Mouse (Mus musculus) erythroblast, embryonic 14.5 days (primary cell): Measurements from ENCODE around the gene Gzmm.
"Not testable (repeated sequence)": the region's sequence is repeated elsewhere in the genome, so short reads cannot be mapped to it uniquely, and the experiment has no call there.

ENCODE experiments used
- GATA1 ChIP-seq: IDR thresholded peaks from 2 replicates; pipeline ENCODE4 v1.6.1; 2012; ENCODE audit warnings: low read length, inconsistent platforms, mixed read lengths
- TAL1 ChIP-seq: IDR thresholded peaks from 3 replicates; pipeline ENCODE4 v1.6.1; 2012; ENCODE audit warnings: low read length, inconsistent platforms, mixed read lengths

- TF ChIP-seq GATA1, TAL1: not testable (repeated sequence)
These were observed 14.2 kb downstream of the Gzmm start for GRCm38 (mm10) chr10:79702970-79703369.
